Mouse (Mus musculus) embryonic fibroblast, embryonic 13.5 days (primary cell): ENCODE measurements around the gene Kcna2.

Experiments used
- CTCF ChIP-seq: IDR thresholded peaks from 2 replicates; pipeline ENCODE4 v1.5.1; 2011; ENCODE audit warnings: mild to moderate bottlenecking, control low read depth, low read length, moderate library complexity, borderline replicate concordance; ENCODE audit not compliant: insufficient read depth
- POLR2A ChIP-seq: IDR thresholded peaks from 2 replicates; pipeline ENCODE4 v1.6.1; 2011; ENCODE audit warnings: low read depth, mild to moderate bottlenecking, control low read depth, low read length, moderate library complexity

DNA sequence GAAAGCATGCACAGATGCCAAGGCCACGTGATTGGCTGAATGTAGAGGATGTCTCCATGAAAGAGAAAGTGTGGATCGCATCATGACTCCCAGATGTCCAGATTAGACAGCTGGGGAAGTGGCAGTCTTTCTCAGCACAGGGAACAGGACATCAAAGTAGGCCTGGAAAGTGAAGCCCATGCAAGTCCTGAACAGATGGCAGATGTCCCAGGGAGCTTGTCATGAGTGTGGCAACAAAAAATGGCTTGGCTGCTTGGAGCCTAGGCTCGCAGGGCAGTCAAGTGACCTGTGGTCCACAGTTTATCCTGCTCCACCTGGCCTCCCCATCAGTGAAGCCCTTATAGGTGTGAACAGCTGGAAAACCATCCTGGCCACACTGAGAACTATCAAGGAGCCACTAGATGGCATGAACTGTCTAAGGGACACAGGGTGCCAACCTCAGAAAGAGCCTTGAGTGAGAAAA, 4.6 kb upstream of the Kcna2 start:
- no peak for TF ChIP-seq POLR2A
- TF ChIP-seq CTCF: no peak
